Mouse (Mus musculus): ENCODE results near the gene Adh5.

GRCm38 (mm10) chr3:138430360-138430976, 12.4 kb upstream of the Adh5 start:
- TF ChIP-seq CTCF (conservative IDR thresholded peaks at IDR 0.05 in 1 of 2, IDR thresholded peaks at IDR 0.05 in 1 of 2; ENCODE audit: low read depth in 2 of 2, low read length in 2 of 2) (no peak), TCF12 (IDR thresholded peaks at IDR 0.05; ENCODE audit: low read depth, low read length) (no peak), POLR2A (IDR thresholded peaks at IDR 0.05; ENCODE audit: low read depth, low read length) (no peak), ZC3H11A (IDR thresholded peaks at IDR 0.05; ENCODE audit: low read depth, low read length) (no peak), RAD21 (IDR thresholded peaks at IDR 0.05; ENCODE audit: low read depth, low read length) (no peak), MAFK (IDR thresholded peaks at IDR 0.05; ENCODE audit: insufficient replicate concordance, low read length) (no peak), MAX (IDR thresholded peaks at IDR 0.05; ENCODE audit: low read length) (no peak), JUND (conservative IDR thresholded peaks at IDR 0.05; ENCODE audit: low read depth, low read length) (no peak), HCFC1 (IDR thresholded peaks at IDR 0.05; ENCODE audit: low read depth, low read length) (no peak), MYC (IDR thresholded peaks at IDR 0.05; ENCODE audit: low read depth, low read length) (no peak)
